Mouse (Mus musculus): ENCODE results near the gene Tsen2. TPM values are rescaled to one million over a fixed set of nuclear protein-coding genes. Genes with fewer than 3 reads are reported as not detected.

The Tsen2 gene
- total and polyA plus RNA-seq, 2 experiments from 2014 or later: 33.7 to 34.4 TPM

GRCm38 (mm10) chr6:115504915-115505314 is 39.5 kb upstream of the Tsen2 start:
- ATAC-seq (no peak), DNase-seq (no peak)
- Histone ChIP-seq H3K9ac (no peak overlapping the region), H3K27ac (ENCODE audit: low read depth, low read length) (no peak overlapping the region), H3K36me3 (ENCODE audit: insufficient read depth) (no peaks in the 10 kb centered on the region), H3K4me1 (ENCODE audit: insufficient read depth) (no peaks in the 10 kb centered on the region), H3K27me3 (ENCODE audit: insufficient read depth, low read length) (no peaks in the 10 kb centered on the region), H3K4me2 (ENCODE audit: low read depth) (no peak overlapping the region), H3K9me3 (ENCODE audit: low read length) (peaks cover 6% of the 10 kb centered on the region; the same call in 1 of the 2 replicates), H3K4me3 (ENCODE audit: low read depth, low read length) (no peak overlapping the region)
- 92% methylated on average over 5 of the region's 5 CpGs for WGBS
- no peak for TF ChIP-seq CTCF (IDR thresholded peaks at IDR 0.05; ENCODE audit: low read depth)

GRCm38 (mm10) chr6:115506425-115506824 is 38.0 kb upstream of the Tsen2 start:
- no peak overlapping the region for H3K27ac ChIP-seq (ENCODE audit: low read depth, low read length)
- 81% methylated on average over 1 of the region's 1 CpGs for WGBS
- no peak overlapping the region for H3K4me2 ChIP-seq (ENCODE audit: low read depth)
- ATAC-seq (no peak), DNase-seq (no peak)
- no peak for TF ChIP-seq CTCF (IDR thresholded peaks at IDR 0.05; ENCODE audit: low read depth)
- H3K9me3 ChIP-seq (ENCODE audit: low read length): peaks cover 6% of the 10 kb centered on the region; the same call in 1 of the 2 replicates
- no peak overlapping the region for H3K4me3 ChIP-seq (ENCODE audit: low read depth, low read length)
- H3K4me1 ChIP-seq (ENCODE audit: insufficient read depth): no peaks in the 10 kb centered on the region
- H3K9ac ChIP-seq: no peak overlapping the region
- no peaks in the 10 kb centered on the region for H3K36me3 ChIP-seq (ENCODE audit: insufficient read depth)
- H3K27me3 ChIP-seq (ENCODE audit: insufficient read depth, low read length): no peaks in the 10 kb centered on the region

- no peak overlapping the region for H3K4me3 ChIP-seq (ENCODE audit: low read depth, low read length)
- no peak for TF ChIP-seq CTCF (IDR thresholded peaks at IDR 0.05; ENCODE audit: low read depth)
- H3K4me2 ChIP-seq (ENCODE audit: low read depth): no peak overlapping the region
- H3K9me3 ChIP-seq (ENCODE audit: low read length): peaks cover 6% of the 10 kb centered on the region; the same call in 1 of the 2 replicates
- H3K36me3 ChIP-seq (ENCODE audit: insufficient read depth): no peaks in the 10 kb centered on the region
- H3K9ac ChIP-seq: no peak overlapping the region
- DNase-seq: no peak
- H3K27ac ChIP-seq (ENCODE audit: low read depth, low read length): no peak overlapping the region
- WGBS: 91% methylated on average over 3 of the region's 3 CpGs
- H3K27me3 ChIP-seq (ENCODE audit: insufficient read depth, low read length): no peaks in the 10 kb centered on the region
- no peak for ATAC-seq
- H3K4me1 ChIP-seq (ENCODE audit: insufficient read depth): no peaks in the 10 kb centered on the region
These were observed 33.0 kb upstream of the Tsen2 start for GRCm38 (mm10) chr6:115511447-115511846.

DNA sequence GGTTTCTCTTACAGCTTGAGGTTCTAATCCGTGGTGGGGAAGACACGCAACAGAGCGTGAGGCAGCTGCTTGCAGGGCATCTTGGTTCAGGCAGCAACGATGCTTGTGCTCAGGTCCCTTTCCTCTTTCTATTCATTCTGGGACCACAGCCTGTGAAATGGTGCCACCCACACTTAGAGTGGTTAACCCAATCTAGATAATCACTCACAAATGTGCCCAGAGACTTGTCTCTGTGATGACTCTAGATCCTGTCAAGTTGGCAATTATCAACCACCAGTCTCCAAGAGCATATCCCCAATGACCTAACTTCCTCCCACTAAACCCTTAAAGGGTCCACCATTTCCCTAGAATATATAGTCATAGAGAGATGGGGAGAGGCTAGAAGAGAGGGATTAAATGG is 31.3 kb upstream of the Tsen2 start:
- DNase-seq: no peak
- no peak for ATAC-seq
- H3K36me3 ChIP-seq (ENCODE audit: insufficient read depth): no peaks in the 10 kb centered on the region
- no peak overlapping the region for H3K4me3 ChIP-seq (ENCODE audit: low read depth, low read length)
- WGBS: 93% methylated on average over 4 of the region's 4 CpGs
- H3K9me3 ChIP-seq (ENCODE audit: low read length): peaks cover 6% of the 10 kb centered on the region; the same call in 1 of the 2 replicates
- no peak for TF ChIP-seq CTCF (IDR thresholded peaks at IDR 0.05; ENCODE audit: low read depth)
- H3K4me1 ChIP-seq (ENCODE audit: insufficient read depth): no peaks in the 10 kb centered on the region
- no peaks in the 10 kb centered on the region for H3K27me3 ChIP-seq (ENCODE audit: insufficient read depth, low read length)
- no peak overlapping the region for H3K4me2 ChIP-seq (ENCODE audit: low read depth)
- no peak overlapping the region for H3K9ac ChIP-seq
- H3K27ac ChIP-seq (ENCODE audit: low read depth, low read length): no peak overlapping the region

DNA sequence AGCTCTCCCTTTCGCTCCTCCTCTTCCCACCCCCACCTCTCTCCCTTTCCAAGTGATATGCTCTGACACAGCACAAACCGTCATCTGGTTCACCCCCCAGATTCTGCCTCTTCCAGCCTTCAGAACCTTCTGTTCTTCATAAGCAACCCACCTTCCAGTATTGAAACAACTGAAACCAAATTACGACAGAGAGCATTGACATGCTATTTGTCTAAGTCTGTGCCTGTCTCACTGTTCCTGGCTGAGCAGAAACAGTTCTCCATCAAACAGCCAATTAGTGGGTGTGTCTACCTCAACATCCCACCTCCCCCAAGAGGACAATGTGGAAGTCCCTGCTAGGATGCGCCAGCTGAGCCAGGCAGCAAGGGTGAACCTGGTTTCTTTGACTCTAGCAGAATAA is 26.6 kb upstream of the Tsen2 start:
- Histone ChIP-seq H3K9ac (no peak overlapping the region), H3K27me3 (ENCODE audit: insufficient read depth, low read length) (no peaks in the 10 kb centered on the region), H3K4me1 (ENCODE audit: insufficient read depth) (no peaks in the 10 kb centered on the region), H3K27ac (ENCODE audit: low read depth, low read length) (no peak overlapping the region), H3K9me3 (ENCODE audit: low read length) (no peaks in the 10 kb centered on the region), H3K4me3 (ENCODE audit: low read depth, low read length) (no peak overlapping the region), H3K4me2 (ENCODE audit: low read depth) (no peak overlapping the region), H3K36me3 (ENCODE audit: insufficient read depth) (no peaks in the 10 kb centered on the region)
- DNase-seq: no peak
- ATAC-seq: no peak
- no peak for TF ChIP-seq CTCF (IDR thresholded peaks at IDR 0.05; ENCODE audit: low read depth)
- 62% methylated on average over 4 of the region's 4 CpGs for WGBS

GRCm38 (mm10) chr6:115518352-115518751 is 26.1 kb upstream of the Tsen2 start:
- no peaks in the 10 kb centered on the region for H3K27me3 ChIP-seq (ENCODE audit: insufficient read depth, low read length)
- H3K9me3 ChIP-seq (ENCODE audit: low read length): no peaks in the 10 kb centered on the region
- DNase-seq (no peak), ATAC-seq (no peak)
- H3K9ac ChIP-seq: no peak overlapping the region
- 79% methylated on average over 2 of the region's 2 CpGs for WGBS
- no peak for TF ChIP-seq CTCF (IDR thresholded peaks at IDR 0.05; ENCODE audit: low read depth)
- no peaks in the 10 kb centered on the region for H3K36me3 ChIP-seq (ENCODE audit: insufficient read depth)
- H3K4me1 ChIP-seq (ENCODE audit: insufficient read depth): no peaks in the 10 kb centered on the region
- no peak overlapping the region for H3K4me3 ChIP-seq (ENCODE audit: low read depth, low read length)
- no peak overlapping the region for H3K27ac ChIP-seq (ENCODE audit: low read depth, low read length)
- H3K4me2 ChIP-seq (ENCODE audit: low read depth): no peak overlapping the region

- H3K27me3 ChIP-seq (ENCODE audit: insufficient read depth, low read length): no peaks in the 10 kb centered on the region
- H3K9me3 ChIP-seq (ENCODE audit: low read length): no peaks in the 10 kb centered on the region
- H3K27ac ChIP-seq (ENCODE audit: low read depth, low read length): no peak overlapping the region
- DNase-seq (no peak), ATAC-seq (no peak)
- no peak overlapping the region for H3K4me2 ChIP-seq (ENCODE audit: low read depth)
- WGBS: 67% methylated on average over 12 of the region's 12 CpGs
- H3K9ac ChIP-seq: no peak overlapping the region
- H3K4me3 ChIP-seq (ENCODE audit: low read depth, low read length): no peak overlapping the region
- H3K36me3 ChIP-seq (ENCODE audit: insufficient read depth): no peaks in the 10 kb centered on the region
- no peaks in the 10 kb centered on the region for H3K4me1 ChIP-seq (ENCODE audit: insufficient read depth)
- no peak for TF ChIP-seq CTCF (IDR thresholded peaks at IDR 0.05; ENCODE audit: low read depth)
These were observed 25.2 kb upstream of the Tsen2 start for GRCm38 (mm10) chr6:115519275-115519699.

GRCm38 (mm10) chr6:115521923-115522322 is 22.5 kb upstream of the Tsen2 start:
- Histone ChIP-seq H3K9ac (no peak overlapping the region), H3K27me3 (ENCODE audit: insufficient read depth, low read length) (no peaks in the 10 kb centered on the region), H3K4me1 (ENCODE audit: insufficient read depth) (no peaks in the 10 kb centered on the region), H3K4me3 (ENCODE audit: low read depth, low read length) (no peak overlapping the region), H3K36me3 (ENCODE audit: insufficient read depth) (no peaks in the 10 kb centered on the region), H3K27ac (ENCODE audit: low read depth, low read length) (no peak overlapping the region), H3K9me3 (ENCODE audit: low read length) (no peaks in the 10 kb centered on the region), H3K4me2 (ENCODE audit: low read depth) (no peak overlapping the region)
- WGBS: 96% methylated on average over 1 of the region's 1 CpGs
- DNase-seq (no peak), ATAC-seq (no peak)
- no peak for TF ChIP-seq CTCF (IDR thresholded peaks at IDR 0.05; ENCODE audit: low read depth)
